Mouse (Mus musculus): ENCODE data around the gene Top3a.

GRCm38 (mm10) chr11:60700320-60701185 is 76.6 kb downstream of the Top3a start:
- TF ChIP-seq CTCF (IDR thresholded peaks at IDR 0.05; ENCODE audit: extremely low read depth, insufficient read length, insufficient replicate concordance, low read depth, low read length) (no peak), POLR2A (IDR thresholded peaks at IDR 0.05; ENCODE audit: low read depth, low read length) (no peak)
